Mouse (Mus musculus): ENCODE data around the gene 4930438A08Rik. TPM values are rescaled to one million over a fixed set of nuclear protein-coding genes. Genes with fewer than 3 reads are reported as not detected.
"Not testable (repeated sequence)": the region's sequence is repeated elsewhere in the genome, so short reads cannot be mapped to it uniquely, and the experiment has no call there.

The 4930438A08Rik gene
- total RNA-seq, 4 experiments from 2014 or later, result not detected

- DNase-seq (ENCODE audit: low spot score in 2 of 2), result no peak
Observed at GRCm38 (mm10) chr11:58281970-58282496, 7.4 kb downstream of the 4930438A08Rik start.

- no peak for DNase-seq (ENCODE audit: low spot score in 2 of 2)
Observed at GRCm38 (mm10) chr11:58282518-58282917, 7.9 kb downstream of the 4930438A08Rik start.

- DNase-seq (ENCODE audit: low spot score in 2 of 2), result no peak
Observed at GRCm38 (mm10) chr11:58289992-58290682, 15.5 kb downstream of the 4930438A08Rik start.

- no peak for DNase-seq (ENCODE audit: low spot score in 2 of 2)
Observed at GRCm38 (mm10) chr11:58290812-58291211, 16.2 kb downstream of the 4930438A08Rik start.

GRCm38 (mm10) chr11:58292791-58293190 lies 18.2 kb downstream of the 4930438A08Rik start:
- no peak for DNase-seq (ENCODE audit: low spot score in 2 of 2)

GRCm38 (mm10) chr11:58297396-58297795 lies 22.8 kb downstream of the 4930438A08Rik start:
- DNase-seq (ENCODE audit: low spot score in 2 of 2), result no peak

GRCm38 (mm10) chr11:58301057-58301456 lies 26.5 kb downstream of the 4930438A08Rik start:
- peak; percentile 49 to 53 for DNase-seq (ENCODE audit: low spot score in 2 of 2)

- DNase-seq (ENCODE audit: low spot score in 2 of 2), result peak; percentile 92 to 95
Observed at GRCm38 (mm10) chr11:58301837-58302754, 27.5 kb downstream of the 4930438A08Rik start.

GRCm38 (mm10) chr11:58302774-58303445 lies 28.3 kb downstream of the 4930438A08Rik start:
- DNase-seq (ENCODE audit: low spot score in 2 of 2), result no peak

- DNase-seq (ENCODE audit: low spot score in 2 of 2), result no peak
Observed at GRCm38 (mm10) chr11:58303594-58303993, 29.0 kb downstream of the 4930438A08Rik start.

- not testable (repeated sequence) for DNase-seq (ENCODE audit: low spot score in 2 of 2)
Observed at GRCm38 (mm10) chr11:58305299-58305698, 30.7 kb downstream of the 4930438A08Rik start.

- peak; percentile 91 to 92 for DNase-seq (ENCODE audit: low spot score in 2 of 2)
Observed at GRCm38 (mm10) chr11:58306860-58307308, 32.3 kb downstream of the 4930438A08Rik start, which contains the start of gene Zfp692. Zfp692 (plus strand) TSS chr11:58307069.

GRCm38 (mm10) chr11:58307411-58308080 lies 32.9 kb downstream of the 4930438A08Rik start:
- DNase-seq (ENCODE audit: low spot score in 2 of 2), result peak; percentile 24 to 34

GRCm38 (mm10) chr11:58308661-58309060 lies 34.1 kb downstream of the 4930438A08Rik start:
- DNase-seq (ENCODE audit: low spot score in 2 of 2), result no peak

- no peak for DNase-seq (ENCODE audit: low spot score in 2 of 2)
Observed at GRCm38 (mm10) chr11:58314069-58314468, 39.5 kb downstream of the 4930438A08Rik start.

- DNase-seq (ENCODE audit: low spot score in 2 of 2), result no peak
Observed at GRCm38 (mm10) chr11:58315536-58316168, 41.1 kb downstream of the 4930438A08Rik start.

GRCm38 (mm10) chr11:58316344-58316743 lies 41.7 kb downstream of the 4930438A08Rik start:
- no peak for DNase-seq (ENCODE audit: low spot score in 2 of 2)

- no peak for DNase-seq (ENCODE audit: low spot score in 2 of 2)
Observed at GRCm38 (mm10) chr11:58316768-58317390, 42.3 kb downstream of the 4930438A08Rik start.

- DNase-seq (ENCODE audit: low spot score in 2 of 2), result peak; percentile 94 to 97
Observed at GRCm38 (mm10) chr11:58322824-58323569, 48.4 kb downstream of the 4930438A08Rik start.

Data from gastrocnemius, adult 8-10 months (tissue).